ENCODE assay signal across 35 mouse cellular contexts in the genomic region with DNA sequence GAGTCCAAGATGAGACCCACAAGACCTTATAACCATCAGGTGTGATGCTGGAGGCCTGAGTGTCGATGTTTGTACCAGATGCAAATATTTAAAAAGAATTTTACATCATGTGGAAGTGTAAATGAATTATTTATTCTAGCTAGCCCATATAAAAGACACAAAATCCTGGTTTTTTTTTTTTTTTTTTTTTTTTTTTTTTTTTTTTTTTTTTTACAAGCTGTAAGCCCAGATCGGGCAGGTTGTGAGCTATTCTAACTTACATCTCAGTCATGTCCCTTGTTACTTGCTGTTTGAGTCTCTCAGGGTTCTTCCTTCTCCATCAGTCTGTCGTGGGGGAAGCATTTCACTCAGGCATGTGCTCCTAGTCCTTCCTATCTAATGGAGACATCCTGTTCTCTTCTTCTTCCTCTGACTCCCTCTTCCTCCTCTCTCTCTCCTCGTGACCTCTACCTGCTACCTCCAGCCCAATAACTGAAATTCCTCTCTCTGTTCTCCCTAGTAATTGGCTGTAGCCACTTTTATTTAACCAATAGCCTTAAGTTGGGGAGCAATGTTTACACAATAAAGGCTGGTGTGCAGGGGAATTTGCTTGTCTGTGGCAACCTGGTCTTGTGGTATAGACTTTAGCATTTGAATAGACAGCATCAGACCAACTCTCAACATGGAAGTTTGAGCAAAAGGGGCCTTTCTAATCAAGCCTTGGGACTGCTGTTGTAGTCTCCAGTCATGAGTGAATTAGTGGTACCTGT. TPM values are rescaled to one million over a fixed set of nuclear protein-coding genes. Genes with fewer than 3 reads are reported as not detected.
DNase-seq lines count a peak whose midpoint lies in the region; ATAC-seq and TF ChIP-seq lines count a peak whose summit lies in the region.
"Had no signal": no experiment of that assay in that cellular context is flagged by ENCODE, and none has a peak within 500 bp of the region (broad histone marks: within the 10 kb centered on the region; RNA-seq: fewer than 3 reads in every experiment).

No protein-coding gene starts in this region.

- no peaks in the 10 kb centered on the region for H3K79me2 ChIP-seq in CH12.LX (replicated peaks; ENCODE audit: control insufficient read depth, extremely low read depth, insufficient read depth, poor library complexity, severe bottlenecking)
- no peaks in the 10 kb centered on the region for H3K79me2 ChIP-seq in MEL (ENCODE audit: control insufficient read depth, insufficient read depth, low read length, poor library complexity)
- no peaks in the 10 kb centered on the region for H3K79me2 ChIP-seq in myocyte (ENCODE audit: control insufficient read depth, insufficient read depth)

- H3K9me3 ChIP-seq in CH12.LX (replicated peaks; ENCODE audit: low read length) (peaks cover 3% of the 10 kb centered on the region), ES-Bruce4 (replicated peaks; ENCODE audit: control insufficient read depth, insufficient read depth, low read length, poor library complexity, severe bottlenecking) (no peaks in the 10 kb centered on the region), MEL (replicated peaks; ENCODE audit: insufficient read depth, low read length) (no peaks in the 10 kb centered on the region)
- H3K9me3 ChIP-seq in lung, postnatal 0 days (ENCODE audit: low read length): no peaks in the 10 kb centered on the region
- H3K9me3 ChIP-seq: embryonic facial prominence, embryonic 10.5 days; forebrain, embryonic 12.5 days; forebrain, embryonic 15.5 days; G1E; heart, embryonic 10.5 days; hindbrain, embryonic 12.5 days; hindbrain, embryonic 15.5 days had no signal

- H3K9ac ChIP-seq in CH12.LX (ENCODE audit: insufficient read depth, low read depth) (no peak overlapping the region), ES-Bruce4 (ENCODE audit: low read depth, poor library complexity, severe bottlenecking) (no peak overlapping the region), MEL (ENCODE audit: control insufficient read depth, low read depth, low read length, poor library complexity, severe bottlenecking) (no peak overlapping the region)
- no peak overlapping the region for H3K9ac ChIP-seq in lung, postnatal 0 days (replicated peaks; ENCODE audit: low read depth)
- H3K9ac ChIP-seq: embryonic facial prominence, embryonic 13.5 days; forebrain, embryonic 12.5 days; forebrain, embryonic 15.5 days; hindbrain, embryonic 12.5 days; hindbrain, embryonic 15.5 days had no signal

- TF ChIP-seq RAD21 in CH12.LX (IDR thresholded peaks at IDR 0.05; ENCODE audit: low read depth, low read length) (no peak), MEL (IDR thresholded peaks at IDR 0.05; ENCODE audit: low read depth, low read length) (no peak)

- H3K27me3 ChIP-seq in CH12.LX (replicated peaks): no peaks in the 10 kb centered on the region
- H3K27me3 ChIP-seq in ES-Bruce4 (ENCODE audit: control insufficient read depth, insufficient read depth, low read length, poor library complexity, severe bottlenecking): no peaks in the 10 kb centered on the region
- no peaks in the 10 kb centered on the region for H3K27me3 ChIP-seq in MEL (ENCODE audit: control insufficient read depth in 1 of 2, insufficient read depth in 2 of 2, low read length in 2 of 2)
- H3K27me3 ChIP-seq in myocyte (ENCODE audit: control insufficient read depth, insufficient read depth, insufficient read length): no peaks in the 10 kb centered on the region
- no peaks in the 10 kb centered on the region for H3K27me3 ChIP-seq in lung, postnatal 0 days (replicated peaks; ENCODE audit: insufficient read depth, low read length)
- H3K27me3 ChIP-seq: embryonic facial prominence, embryonic 13.5 days; forebrain, embryonic 12.5 days; forebrain, embryonic 15.5 days; hindbrain, embryonic 12.5 days; hindbrain, embryonic 15.5 days had no signal

- TF ChIP-seq POLR2A in CH12.LX (IDR thresholded peaks at IDR 0.05; ENCODE audit: low read depth, low read length): no peak
- no peak for TF ChIP-seq POLR2A in ES-Bruce4 (IDR thresholded peaks at IDR 0.05; ENCODE audit: insufficient read depth, low read length)
- no peak for TF ChIP-seq POLR2A in MEL (IDR thresholded peaks at IDR 0.05; ENCODE audit: control insufficient read depth in 1 of 2, insufficient read depth in 1 of 2, low read depth in 1 of 2, low read length in 2 of 2, poor library complexity in 1 of 2)
- no peak for TF ChIP-seq POLR2A in myocyte (IDR thresholded peaks at IDR 0.05; ENCODE audit: insufficient read length, low read depth)

- no peak overlapping the region for H3K4me3 ChIP-seq in CH12.LX (replicated peaks in 1 of 3; ENCODE audit: low read depth in 2 of 3, low read length in 2 of 3, poor library complexity in 1 of 3)
- no peak overlapping the region for H3K4me3 ChIP-seq in ES-Bruce4 (ENCODE audit: low read depth, low read length)
- no peak overlapping the region for H3K4me3 ChIP-seq in MEL (ENCODE audit: control insufficient read depth in 1 of 2, insufficient read depth in 1 of 2, low read depth in 2 of 2, low read length in 2 of 2)
- no peak overlapping the region for H3K4me3 ChIP-seq in myocyte
- no peak overlapping the region for H3K4me3 ChIP-seq in lung, postnatal 0 days (ENCODE audit: low read depth, low read length)
- H3K4me3 ChIP-seq: embryonic facial prominence, embryonic 10.5 days; embryonic facial prominence, embryonic 13.5 days; erythroblast, embryonic 14.5 days; forebrain, embryonic 12.5 days; forebrain, embryonic 15.5 days; heart, adult 2 months; heart, embryonic 10.5 days; hindbrain, embryonic 12.5 days; hindbrain, embryonic 15.5 days had no signal

- in situ Hi-C loops in CH12.LX (cut with MboI; ENCODE audit: low pct_ligation_motif_present, low pct_unique_long_range_greater_than_20kb, low sequenced_read_pairs): loop anchor here (25.0 kb wide), 1 partner anchor 505 kb away; the partner anchor contains the start of gene Btg1

- ATAC-seq in lung, postnatal 0 days: no peak
- ATAC-seq in CD4-positive, CD25-positive, alpha-beta regulatory T cell, adult 4 months: no peak
- ATAC-seq: forebrain, embryonic 15.5 days had no signal

- TF ChIP-seq CTCF in CH12.LX (conservative IDR thresholded peaks at IDR 0.05 in 1 of 2, IDR thresholded peaks at IDR 0.05 in 1 of 2; ENCODE audit: low read depth in 2 of 2, low read length in 2 of 2) (no peak), ES-Bruce4 (IDR thresholded peaks at IDR 0.05; ENCODE audit: low read depth, low read length) (no peak), MEL (IDR thresholded peaks at IDR 0.05 in 2 of 3, conservative IDR thresholded peaks at IDR 0.05 in 1 of 3; ENCODE audit: control insufficient read depth in 1 of 3, insufficient read depth in 1 of 3, low read depth in 2 of 3, low read length in 3 of 3, poor library complexity in 1 of 3, severe bottlenecking in 1 of 3) (no peak)
- no peak for TF ChIP-seq CTCF in lung, postnatal 0 days (IDR thresholded peaks at IDR 0.05)

- H3ac ChIP-seq in myocyte (ENCODE audit: control insufficient read depth, insufficient read length): no peak overlapping the region

- 58% methylated on average over 4 of the region's 4 CpGs for WGBS in lung, postnatal 0 days

- H3K4me1 ChIP-seq in CH12.LX (ENCODE audit: control insufficient read depth in 1 of 2, insufficient read depth in 2 of 2) (peaks cover 11 to 21% of the 10 kb centered on the region in 2 experiments), ES-Bruce4 (ENCODE audit: control insufficient read depth, insufficient read depth, low read length) (no peaks in the 10 kb centered on the region), MEL (ENCODE audit: control insufficient read depth in 1 of 2, insufficient read depth in 2 of 2, low read length in 2 of 2) (peaks cover 0 to 3% of the 10 kb centered on the region in 2 experiments; a peak in 2 of 4 replicates)
- H3K4me1 ChIP-seq in lung, postnatal 0 days (ENCODE audit: insufficient read depth, low read depth, low read length): no peaks in the 10 kb centered on the region
- H3K4me1 ChIP-seq: embryonic facial prominence, embryonic 10.5 days; embryonic facial prominence, embryonic 13.5 days; forebrain, embryonic 12.5 days; forebrain, embryonic 15.5 days; heart, embryonic 10.5 days; hindbrain, embryonic 12.5 days; hindbrain, embryonic 15.5 days had no signal

- TF ChIP-seq EP300 in CH12.LX (IDR thresholded peaks at IDR 0.05; ENCODE audit: low read length) (no peak), ES-Bruce4 (IDR thresholded peaks at IDR 0.05; ENCODE audit: insufficient read depth, low read depth, low read length) (no peak), MEL (IDR thresholded peaks at IDR 0.05; ENCODE audit: low read depth in 1 of 2, low read length in 2 of 2) (no peak)
- TF ChIP-seq EP300 in lung, postnatal 0 days (IDR thresholded peaks at IDR 0.05): no peak

- dilution Hi-C loops in CH12.LX (cut with MboI; ENCODE audit: extremely low pct_ligation_motif_present, extremely low pct_unique_long_range_greater_than_20kb, low sequenced_read_pairs): no loop called here

- H3K27ac ChIP-seq in CH12.LX (ENCODE audit: insufficient read depth, low read depth): no peak overlapping the region
- H3K27ac ChIP-seq in ES-Bruce4 (ENCODE audit: insufficient read depth, low read length): peak overlapping the region; percentile 49; the same call in 1 of the 2 replicates
- no peak overlapping the region for H3K27ac ChIP-seq in MEL (ENCODE audit: control insufficient read depth, low read depth, low read length)
- no peak overlapping the region for H3K27ac ChIP-seq in lung, postnatal 0 days (ENCODE audit: low read length)
- H3K27ac ChIP-seq: embryonic facial prominence, embryonic 10.5 days; embryonic facial prominence, embryonic 13.5 days; forebrain, embryonic 12.5 days; forebrain, embryonic 15.5 days; heart, adult 2 months; heart, embryonic 10.5 days; hindbrain, embryonic 12.5 days; hindbrain, embryonic 15.5 days had no signal

- H3K36me3 ChIP-seq in CH12.LX (replicated peaks in 1 of 2; ENCODE audit: control insufficient read depth in 1 of 2, insufficient read depth in 1 of 2, low read length in 1 of 2) (no peaks in the 10 kb centered on the region), ES-Bruce4 (ENCODE audit: control insufficient read depth, insufficient read depth, low read length, poor library complexity, severe bottlenecking) (no peaks in the 10 kb centered on the region), MEL (ENCODE audit: control insufficient read depth in 1 of 2, insufficient read depth in 2 of 2, low read length in 2 of 2) (peaks cover 0 to 2% of the 10 kb centered on the region in 2 experiments; a peak in 1 of 4 replicates), myocyte (ENCODE audit: control insufficient read depth, insufficient read depth) (no peaks in the 10 kb centered on the region)
- H3K36me3 ChIP-seq in lung, postnatal 0 days (ENCODE audit: insufficient read depth, low read length): no peaks in the 10 kb centered on the region
- H3K36me3 ChIP-seq: embryonic facial prominence, embryonic 10.5 days; embryonic facial prominence, embryonic 13.5 days; forebrain, embryonic 12.5 days; forebrain, embryonic 15.5 days; G1E; heart, embryonic 10.5 days; hindbrain, embryonic 12.5 days; hindbrain, embryonic 15.5 days had no signal

- no peak for DNase-seq in CH12.LX (ENCODE audit: extremely low read depth)
- DNase-seq in MEL (ENCODE audit: low read depth, low spot score): no peak
- no peak for DNase-seq in lung, postnatal 0 days (ENCODE audit: low spot score)
- DNase-seq: adrenal gland, postnatal 10 days; adrenal gland, postnatal 36 days; cerebellum, adult 11 months; cerebellum, adult 2 months; cerebellum, adult 9-11 months; cerebellum, postnatal 36 days; embryo, embryonic 11 days; gastrocnemius, postnatal 25 days; heart, adult 2 months had no signal

- H3K4me2 ChIP-seq in CH12.LX (ENCODE audit: insufficient read depth, low read depth, poor library complexity, severe bottlenecking): no peak overlapping the region
- H3K4me2 ChIP-seq in myocyte (ENCODE audit: low read depth): peak overlapping the region; percentile 1
- no peak overlapping the region for H3K4me2 ChIP-seq in lung, postnatal 0 days (replicated peaks; ENCODE audit: low read depth, low read length)
- H3K4me2 ChIP-seq: embryonic facial prominence, embryonic 13.5 days; forebrain, embryonic 12.5 days; forebrain, embryonic 15.5 days; hindbrain, embryonic 12.5 days; hindbrain, embryonic 15.5 days had no signal

RNA-seq across cellular contexts. Expression of gene Gm5426, which starts 29.3 kb away (rescaled TPM):
- not detected in 2 replicates for total RNA-seq in CH12.LX (2012; rRNA removed)
- total RNA-seq in CH12.LX (2014; rRNA removed): not detected in 2 replicates
- not detected in 2 replicates for polyA plus RNA-seq in CH12.LX (2012; ENCODE audit: insufficient read length, low read depth)
- not detected in 2 replicates for polyA plus RNA-seq in ES-Bruce4 (2011; ENCODE audit: insufficient read depth, insufficient read length, low read depth, missing spikeins)
- total RNA-seq in MEL (2012; rRNA removed): not detected in 2 replicates
- polyA plus RNA-seq in MEL (2012; ENCODE audit: insufficient read depth in 1 of 2, insufficient read length in 2 of 2, low read depth in 1 of 2, low replicate concordance in 2 of 2, missing spikeins in 1 of 2): 1 to 10 TPM in 1 of 2 experiments, not detected in 1; 1.0 TPM
- polyA plus RNA-seq in myocyte (2012; fragmentation: generic; extraction: Trizol): not detected
- not detected in 2 replicates for polyA plus RNA-seq in lung, postnatal 0 days (2015; fragmentation: Nextera tagmentation; extraction: Ambion mirVana)
- not detected for polyA plus RNA-seq in CD4-positive, CD25-positive, alpha-beta regulatory T cell, adult 4 months (2017; shearing (Covaris generic))
- total RNA-seq: adrenal gland, adult 18-20 months; adrenal gland, postnatal 10 days; adrenal gland, postnatal 36 days; G1E; gastrocnemius, adult 8-10 months; gastrocnemius, postnatal 25 days; heart, adult 2 months; heart, postnatal 25 days; hematopoietic stem cell, adult 5-6 weeks had no signal
- polyA plus RNA-seq: C2C12; cerebellum, adult 2 months; cortical plate, adult 2 months; embryonic facial prominence, embryonic 10.5 days; embryonic facial prominence, embryonic 13.5 days; erythroblast, embryonic 14.5 days; forebrain, embryonic 12.5 days; forebrain, embryonic 15.5 days; G1E; gonadal fat pad, adult 2 months; heart, adult 2 months; heart, embryonic 10.5 days; heart, embryonic 14.5 days; heart, postnatal 0 days; hindbrain, embryonic 12.5 days; hindbrain, embryonic 15.5 days; intestine, embryonic 14.5 days; kidney, adult 2 months had no signal

Comparison
In these comparisons a context has a peak if more than half of its experiments do, and no peak if none do; other contexts are left out.
1. Of the 35 proteins assayed by ChIP-seq in both MEL and CH12.LX: peak only in MEL: none; only in CH12.LX: none; in both: ZNF384; in neither: 34.